Mouse (Mus musculus) forebrain, embryonic 16.5 days (tissue): ENCODE measurements at regions not wholly inside any gene's neighbourhood (a gene's known extent, or its start where the extent isn't known, plus 50 kb on each side); places are given as distances from the start of the nearest gene placed in this dataset.
"Not testable (repeated sequence)": the region's sequence is repeated elsewhere in the genome, so short reads cannot be mapped to it uniquely, and the experiment has no call there.

Source experiments
- ATAC-seq: fragments of 200-750 bp; cut with Nextera tagmentation; 2 replicates; pipeline ENCODE4 v1.8.0; 2017; ENCODE audit warnings: mild to moderate bottlenecking, moderate library complexity
- H3K27ac ChIP-seq: fragments of 300-500 bp; sonication (generic); 2 replicates; pipeline ENCODE4 v1.5.1; 2014; ENCODE audit warnings: low read length, control low read depth
- H3K27me3 ChIP-seq: fragments of 300-500 bp; sonication (generic); replicated peaks from 2 replicates; pipeline ENCODE4 v1.6.1; 2014; ENCODE audit warnings: low read length; ENCODE audit not compliant: control insufficient read depth, insufficient read depth
- H3K36me3 ChIP-seq: fragments of 300-500 bp; sonication (generic); 2 replicates; pipeline ENCODE4 v1.6.1; 2014; ENCODE audit not compliant: control insufficient read depth, insufficient read depth
- H3K4me1 ChIP-seq: fragments of 300-500 bp; sonication (generic); replicated peaks from 2 replicates; pipeline ENCODE4 v1.6.1; 2014; ENCODE audit warnings: low read length; ENCODE audit not compliant: control insufficient read depth, insufficient read depth
- H3K4me2 ChIP-seq: fragments of 300-500 bp; sonication (generic); 2 replicates; pipeline ENCODE4 v1.6.1; 2014; ENCODE audit warnings: mild to moderate bottlenecking, low read length, control low read depth
- H3K4me3 ChIP-seq: fragments of 300-500 bp; sonication (generic); replicated peaks from 2 replicates; pipeline ENCODE4 v1.5.1; 2014; ENCODE audit warnings: mild to moderate bottlenecking, low read length, control low read depth
- H3K9ac ChIP-seq: fragments of 300-500 bp; sonication (generic); replicated peaks from 2 replicates; pipeline ENCODE4 v1.6.1; 2014; ENCODE audit warnings: low read depth, low read length, control low read depth
- H3K9me3 ChIP-seq: fragments of 300-500 bp; sonication (generic); 2 replicates; pipeline ENCODE4 v1.6.1; 2016; ENCODE audit warnings: low read length; ENCODE audit not compliant: control insufficient read depth
- WGBS: fragments of 180-500 bp; shearing (Covaris S2); extraction: QIAGEN DNeasy Blood & Tissue Kit; methylation state at CpG from one replicate; pipeline ENCODE4 v1.1.7; 2014; 5-methylcytosine and 5-hydroxymethylcytosine counted together

GRCm38 (mm10) chr12:5906251-5906650 lies 530.8 kb upstream of the Klhl29 start:
- Histone ChIP-seq H3K9me3 (no peaks in the 10 kb centered on the region), H3K9ac (no peak overlapping the region), H3K4me1 (no peaks in the 10 kb centered on the region), H3K27me3 (no peaks in the 10 kb centered on the region), H3K36me3 (no peaks in the 10 kb centered on the region), H3K4me3 (no peak overlapping the region), H3K4me2 (no peak overlapping the region), H3K27ac (no peak overlapping the region)
- WGBS, result 37% methylated on average over 2 of the region's 2 CpGs
- no peak for ATAC-seq

DNA sequence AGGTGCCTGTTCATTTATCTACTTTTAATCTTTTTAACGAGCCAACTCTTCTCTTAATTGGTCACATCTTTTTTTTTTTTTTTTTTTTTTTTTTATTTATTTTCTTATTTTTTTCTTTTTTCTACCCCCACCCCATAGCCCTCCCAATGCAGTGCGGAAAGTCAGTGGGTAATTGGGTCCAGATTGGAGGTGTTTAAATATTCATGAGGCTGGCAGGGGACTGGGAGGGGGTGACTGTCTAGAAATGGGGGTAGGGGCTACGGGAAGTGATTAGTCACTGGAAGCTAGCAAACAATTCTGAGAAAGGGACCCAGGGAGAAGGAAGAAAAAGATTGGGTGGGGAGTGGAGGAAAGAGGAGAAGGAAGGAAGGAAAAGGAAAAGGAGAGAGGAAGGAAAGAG lies 516.3 kb upstream of the Klhl29 start:
- not testable (repeated sequence) for H3K4me1 ChIP-seq, H3K27me3 ChIP-seq, H3K4me3 ChIP-seq, H3K4me2 ChIP-seq, H3K9ac ChIP-seq, H3K36me3 ChIP-seq, H3K27ac ChIP-seq, H3K9me3 ChIP-seq
- 51% methylated on average over 2 of the region's 3 CpGs for WGBS
- ATAC-seq, result peak; percentile 90

DNA sequence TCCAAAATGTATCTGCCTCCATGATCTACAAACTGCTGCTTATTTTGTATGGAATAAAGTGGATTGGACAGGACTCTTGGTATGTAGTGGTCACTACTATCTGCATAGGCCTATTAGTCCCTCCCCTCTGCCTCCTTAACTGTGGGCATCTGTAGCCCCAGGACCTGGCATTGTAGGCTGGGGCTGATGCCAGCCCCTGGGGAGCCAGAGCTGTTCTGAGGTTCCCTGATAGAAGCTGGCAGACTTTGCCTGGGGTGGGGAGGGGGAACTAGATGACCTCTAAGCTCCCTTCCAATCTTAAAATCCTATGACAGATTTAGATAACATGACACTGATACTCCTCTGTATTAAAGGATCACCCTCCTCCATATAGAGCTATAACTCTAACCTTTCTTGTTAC lies 491.2 kb upstream of the Klhl29 start:
- no peaks in the 10 kb centered on the region for H3K36me3 ChIP-seq
- H3K4me2 ChIP-seq, result no peak overlapping the region
- no peak for ATAC-seq
- H3K4me3 ChIP-seq, result no peak overlapping the region
- no peaks in the 10 kb centered on the region for H3K27me3 ChIP-seq
- H3K9me3 ChIP-seq, result no peaks in the 10 kb centered on the region
- no peaks in the 10 kb centered on the region for H3K4me1 ChIP-seq
- H3K9ac ChIP-seq, result no peak overlapping the region
- H3K27ac ChIP-seq, result no peak overlapping the region

GRCm38 (mm10) chr12:5859795-5860194 lies 484.3 kb upstream of the Klhl29 start:
- H3K27me3 ChIP-seq, result no peaks in the 10 kb centered on the region
- H3K4me1 ChIP-seq, result no peaks in the 10 kb centered on the region
- no peaks in the 10 kb centered on the region for H3K36me3 ChIP-seq
- no peak for ATAC-seq
- H3K9me3 ChIP-seq, result no peaks in the 10 kb centered on the region
- no peak overlapping the region for H3K27ac ChIP-seq
- H3K4me2 ChIP-seq, result no peak overlapping the region
- no peak overlapping the region for H3K4me3 ChIP-seq
- no peak overlapping the region for H3K9ac ChIP-seq
- WGBS, result 85% methylated on average over 2 of the region's 2 CpGs

GRCm38 (mm10) chr12:5856421-5856820 lies 480.9 kb upstream of the Klhl29 start:
- WGBS, result 45% methylated on average over 3 of the region's 3 CpGs
- Histone ChIP-seq H3K27me3 (no peaks in the 10 kb centered on the region), H3K4me1 (no peaks in the 10 kb centered on the region), H3K9me3 (no peaks in the 10 kb centered on the region), H3K4me3 (no peak overlapping the region), H3K4me2 (no peak overlapping the region), H3K36me3 (no peaks in the 10 kb centered on the region), H3K9ac (no peak overlapping the region), H3K27ac (no peak overlapping the region)
- ATAC-seq, result 0 out of 2 replicates have a peak, but pooled peaks have one; percentile 40

- no peak overlapping the region for H3K4me2 ChIP-seq
- no peak for ATAC-seq
- H3K4me3 ChIP-seq, result no peak overlapping the region
- H3K9me3 ChIP-seq, result no peaks in the 10 kb centered on the region
- H3K9ac ChIP-seq, result no peak overlapping the region
- no peaks in the 10 kb centered on the region for H3K27me3 ChIP-seq
- no peaks in the 10 kb centered on the region for H3K4me1 ChIP-seq
- H3K36me3 ChIP-seq, result no peaks in the 10 kb centered on the region
- WGBS, result 91% methylated on average over 2 of the region's 2 CpGs
- H3K27ac ChIP-seq, result no peak overlapping the region
Measured at GRCm38 (mm10) chr12:5810427-5810826, 434.9 kb upstream of the Klhl29 start.

GRCm38 (mm10) chr12:5810009-5810408 lies 434.5 kb upstream of the Klhl29 start:
- WGBS, result 63% methylated on average over 4 of the region's 4 CpGs
- no peaks in the 10 kb centered on the region for H3K9me3 ChIP-seq
- H3K4me3 ChIP-seq, result no peak overlapping the region
- no peak overlapping the region for H3K4me2 ChIP-seq
- no peaks in the 10 kb centered on the region for H3K36me3 ChIP-seq
- no peak for ATAC-seq
- H3K27me3 ChIP-seq, result no peaks in the 10 kb centered on the region
- no peak overlapping the region for H3K27ac ChIP-seq
- no peaks in the 10 kb centered on the region for H3K4me1 ChIP-seq
- H3K9ac ChIP-seq, result no peak overlapping the region

DNA sequence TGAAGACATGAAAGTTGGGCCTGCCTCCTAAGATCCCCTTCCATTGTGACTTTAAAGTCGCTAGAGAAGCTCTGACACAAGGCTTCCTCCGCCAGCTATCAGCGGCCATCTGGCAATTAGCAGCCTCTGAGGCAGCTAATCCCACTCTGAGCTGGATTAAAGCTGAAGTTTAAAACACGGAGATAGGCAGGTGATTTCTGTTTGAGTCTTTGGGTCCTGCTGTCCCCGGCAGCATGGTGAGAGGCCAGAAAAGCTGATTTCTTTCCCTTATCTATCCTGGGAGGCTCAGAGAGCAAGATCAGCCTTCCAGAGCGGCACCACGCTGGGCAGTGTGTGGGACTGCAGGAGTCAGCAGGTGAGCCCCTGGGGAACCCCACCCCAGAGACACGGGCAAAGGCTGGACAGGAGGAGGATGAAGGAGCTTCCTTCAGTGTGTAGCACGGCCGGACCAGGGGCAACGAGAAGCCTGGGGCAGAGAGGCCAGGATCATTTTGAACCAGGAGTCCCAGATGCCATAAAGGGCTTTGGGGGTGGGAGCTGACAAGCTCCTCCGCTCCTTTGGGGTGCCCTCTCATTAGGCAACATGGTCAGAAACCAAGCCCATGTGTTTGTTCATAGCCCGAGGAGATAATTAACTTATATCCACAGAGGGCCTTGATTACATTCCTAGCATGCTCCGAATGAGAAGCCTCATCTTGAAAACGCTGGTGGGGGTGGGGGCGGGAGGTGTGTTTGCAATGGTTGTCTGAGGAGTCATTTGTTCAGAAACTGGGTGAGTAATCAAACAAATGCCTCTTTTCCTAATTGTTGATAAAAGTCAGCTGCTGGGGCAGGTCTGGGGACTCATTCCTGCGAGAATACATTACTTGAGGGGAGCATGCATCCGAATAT lies 432.8 kb upstream of the Klhl29 start:
- Histone ChIP-seq H3K27ac (no peak overlapping the region), H3K36me3 (no peaks in the 10 kb centered on the region), H3K9me3 (no peaks in the 10 kb centered on the region), H3K4me2 (no peak overlapping the region), H3K4me3 (no peak overlapping the region), H3K9ac (no peak overlapping the region), H3K4me1 (no peaks in the 10 kb centered on the region), H3K27me3 (no peaks in the 10 kb centered on the region)
- no peak for ATAC-seq
- 15% methylated on average over 18 of the region's 18 CpGs for WGBS

DNA sequence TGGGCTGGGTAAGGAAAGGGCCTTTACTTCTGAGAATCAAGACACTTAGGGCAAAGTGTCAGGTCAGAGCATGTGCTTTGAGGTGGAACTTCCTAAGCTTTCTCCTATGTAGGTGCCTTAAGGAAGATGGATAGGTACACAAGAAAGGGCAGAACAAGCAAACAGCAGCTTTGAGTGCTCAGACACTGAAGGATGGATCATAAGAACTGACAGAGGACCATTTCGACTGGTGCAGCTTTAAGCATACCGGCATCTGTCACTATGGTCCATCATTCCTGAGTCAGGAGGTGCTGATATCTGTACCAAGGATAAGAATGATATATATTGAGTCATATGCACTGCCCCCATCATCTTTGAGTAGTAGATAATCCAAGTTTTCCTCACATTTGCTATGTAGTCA lies 430.2 kb upstream of the Klhl29 start:
- no peaks in the 10 kb centered on the region for H3K36me3 ChIP-seq

GRCm38 (mm10) chr12:5793051-5793450 lies 417.6 kb upstream of the Klhl29 start:
- Histone ChIP-seq H3K27ac (no peak overlapping the region), H3K4me1 (no peaks in the 10 kb centered on the region), H3K36me3 (no peaks in the 10 kb centered on the region), H3K4me3 (no peak overlapping the region), H3K9ac (no peak overlapping the region), H3K27me3 (no peaks in the 10 kb centered on the region), H3K9me3 (no peaks in the 10 kb centered on the region), H3K4me2 (no peak overlapping the region)
- WGBS, result 84% methylated on average over 7 of the region's 7 CpGs
- ATAC-seq, result no peak

More for the DNA sequence above, 430.2 kb upstream of the Klhl29 start:
- Histone ChIP-seq H3K9me3 (no peaks in the 10 kb centered on the region), H3K27ac (no peak overlapping the region), H3K27me3 (no peaks in the 10 kb centered on the region), H3K9ac (no peak overlapping the region), H3K4me3 (no peak overlapping the region), H3K4me1 (no peaks in the 10 kb centered on the region), H3K4me2 (no peak overlapping the region)
- 98% methylated on average over 2 of the region's 2 CpGs for WGBS
- no peak for ATAC-seq
